Comparison of ENCODE assay signal across 17 mouse cellular contexts in genomic region chr6:49745301-49745700, GRCm38 (mm10).
"Had no signal": no experiment of that assay in that cellular context is flagged by ENCODE, and none has a peak within 500 bp of the region (broad histone marks: within the 10 kb centered on the region; RNA-seq: fewer than 3 reads in every experiment).

No protein-coding gene starts in this region.

- H3K4me1 ChIP-seq: midbrain, embryonic 10.5 days; neural tube, embryonic 15.5 days; stomach, embryonic 15.5 days had no signal

- H3K4me2 ChIP-seq: lung, embryonic 14.5 days; midbrain, embryonic 12.5 days; neural tube, embryonic 13.5 days; neural tube, embryonic 15.5 days; stomach, embryonic 15.5 days had no signal

- H3K27me3 ChIP-seq: midbrain, embryonic 12.5 days; neural tube, embryonic 13.5 days; neural tube, embryonic 15.5 days; stomach, embryonic 15.5 days had no signal

- DNase-seq: lung, adult 18-20 months; lung, embryonic 14.5 days; lung, postnatal 10 days; lung, postnatal 4 days; midbrain, embryonic 14.5 days; right cerebral cortex, postnatal 14 days; thymus, adult 2 months; thymus, postnatal 25 days; thymus, postnatal 4 days had no signal

- H3K4me3 ChIP-seq: midbrain, embryonic 10.5 days; midbrain, embryonic 12.5 days; myocyte; neural tube, embryonic 13.5 days; neural tube, embryonic 15.5 days; stomach, embryonic 15.5 days had no signal

- H3K27ac ChIP-seq: midbrain, embryonic 10.5 days; midbrain, embryonic 12.5 days; neural tube, embryonic 13.5 days; neural tube, embryonic 15.5 days; stomach, embryonic 15.5 days; stomach, postnatal 0 days had no signal

- H3K36me3 ChIP-seq: midbrain, embryonic 10.5 days; midbrain, embryonic 12.5 days; neural tube, embryonic 13.5 days; neural tube, embryonic 15.5 days; stomach, embryonic 15.5 days had no signal

- H3K9ac ChIP-seq: lung, embryonic 14.5 days; midbrain, embryonic 12.5 days; neural tube, embryonic 13.5 days; neural tube, embryonic 15.5 days; stomach, embryonic 15.5 days had no signal

- H3K9me3 ChIP-seq: midbrain, embryonic 10.5 days; midbrain, embryonic 12.5 days; neural tube, embryonic 13.5 days; neural tube, embryonic 15.5 days; stomach, embryonic 15.5 days had no signal

- ATAC-seq: midbrain, embryonic 16.5 days had no signal
